Mouse (Mus musculus) MN1 (cell line): ENCODE data around the gene Shroom3.

Experiments used
- DNase-seq: peaks from one replicate; pipeline ENCODE4 v3.0.0-alpha.2; 2016; ENCODE audit warnings: low spot score

The Shroom3 gene

DNA sequence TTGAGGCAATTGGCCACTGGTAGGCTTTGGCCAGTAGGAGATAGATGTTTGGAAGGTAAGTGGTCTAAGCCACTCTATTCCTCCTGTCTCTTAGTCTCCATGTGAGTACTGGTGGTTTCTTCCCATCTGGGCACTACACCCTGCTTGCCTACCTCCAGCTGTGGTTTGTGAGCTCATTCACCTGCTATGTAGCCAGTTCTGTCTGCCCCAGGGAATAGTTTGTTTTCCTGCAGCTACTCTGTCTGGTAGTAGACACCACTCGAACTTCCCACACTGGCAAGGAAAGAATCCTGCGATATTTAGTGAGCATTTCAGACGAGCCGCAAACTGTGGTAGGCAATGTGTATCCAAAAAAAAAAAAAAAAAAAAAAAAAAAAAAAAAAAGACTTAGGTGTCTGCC is 68.3 kb downstream of the Shroom3 start:
- no peak for DNase-seq

- no peak for DNase-seq
These were observed 72.1 kb downstream of the Shroom3 start for GRCm38 (mm10) chr5:92755241-92755775.

- no peak for DNase-seq
These were observed 76.0 kb downstream of the Shroom3 start for GRCm38 (mm10) chr5:92759156-92759745.

GRCm38 (mm10) chr5:92760542-92760941 is 77.3 kb downstream of the Shroom3 start:
- DNase-seq: no peak

DNA sequence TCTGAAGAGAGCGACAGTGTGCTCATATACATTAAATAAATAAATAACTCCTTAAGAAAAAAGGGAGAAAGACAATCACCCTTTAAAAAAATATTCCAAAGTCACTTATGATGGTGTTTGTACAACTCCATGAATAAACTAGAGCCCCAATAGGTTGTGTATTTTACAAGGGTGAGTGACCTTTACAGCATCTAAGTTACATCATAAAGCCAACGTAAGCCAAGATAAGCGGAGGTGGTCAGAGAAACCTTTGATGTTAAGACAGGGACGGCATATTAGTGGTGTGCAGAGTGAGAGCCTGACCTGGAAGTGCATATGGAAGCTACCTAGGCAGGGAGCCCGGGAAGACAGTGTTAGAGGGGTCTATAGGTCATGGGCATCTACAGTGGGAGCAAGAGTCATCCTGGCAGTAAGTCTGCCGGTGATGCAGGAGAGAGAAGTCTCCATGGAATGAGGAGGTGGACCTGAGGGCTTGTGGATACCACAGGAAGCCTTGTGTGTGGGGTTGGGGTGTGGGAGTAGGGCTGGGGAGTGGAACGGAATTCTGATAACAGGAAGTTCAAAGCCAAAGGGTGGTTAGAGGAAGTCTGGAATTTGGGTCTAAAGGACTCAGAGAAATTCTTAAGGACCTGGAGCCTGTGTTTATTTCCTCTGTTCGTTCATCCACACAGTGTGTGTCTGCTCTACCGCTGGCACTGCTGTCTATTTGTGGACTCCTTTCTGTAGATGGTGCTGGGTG is 78.5 kb downstream of the Shroom3 start:
- DNase-seq: no peak

- DNase-seq: no peak
These were observed 79.2 kb downstream of the Shroom3 start for GRCm38 (mm10) chr5:92762425-92762824.

GRCm38 (mm10) chr5:92763546-92763952 is 80.3 kb downstream of the Shroom3 start:
- DNase-seq: no peak

DNA sequence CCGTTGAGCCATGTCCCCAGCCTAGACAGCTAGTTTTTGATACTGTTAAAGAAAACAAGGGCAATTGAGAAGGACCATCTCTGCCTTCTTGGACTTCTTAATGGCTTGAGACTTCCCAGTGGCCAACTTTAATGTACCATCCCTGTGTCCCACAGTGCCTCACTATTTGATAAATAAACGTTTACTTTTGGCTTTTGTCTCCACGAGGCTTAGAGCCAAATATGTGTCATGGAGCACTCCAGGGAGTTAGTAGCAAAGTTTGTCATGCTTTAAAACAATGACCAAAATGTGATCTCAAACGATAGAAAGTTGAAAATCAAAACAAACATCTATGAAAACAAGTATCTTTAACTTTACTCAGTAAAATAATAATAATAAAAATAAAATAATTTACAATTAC is 83.1 kb downstream of the Shroom3 start:
- no peak for DNase-seq

DNA sequence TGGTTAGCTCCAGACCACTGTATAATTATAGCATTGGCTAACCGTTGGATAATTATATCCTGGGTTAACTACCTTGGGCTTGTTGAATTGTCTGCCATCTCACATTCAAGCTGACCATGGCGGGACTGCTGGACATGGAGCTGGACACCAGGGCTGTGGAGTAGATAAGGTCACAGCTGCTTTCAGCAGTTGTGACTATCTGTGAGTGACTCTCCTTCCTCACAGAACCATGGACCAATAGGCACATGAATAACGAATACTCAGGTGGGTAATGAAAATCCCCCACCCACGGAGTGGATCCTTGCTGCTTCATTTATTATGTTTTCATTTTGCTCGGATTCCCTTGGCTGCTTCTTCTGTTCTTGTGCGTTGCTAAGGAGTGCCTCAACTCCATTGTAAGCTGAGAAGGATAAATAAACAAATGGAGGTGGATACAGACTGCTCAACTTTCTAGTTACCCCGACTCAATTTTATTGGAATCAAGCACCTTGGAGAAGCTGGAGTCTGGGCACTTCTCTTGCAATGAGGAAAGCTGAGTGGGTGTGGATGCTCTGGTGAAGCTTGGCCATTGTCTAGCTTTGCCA is 84.1 kb downstream of the Shroom3 start:
- no peak for DNase-seq

- no peak for DNase-seq
These were observed 84.6 kb downstream of the Shroom3 start for GRCm38 (mm10) chr5:92767857-92768291.

DNA sequence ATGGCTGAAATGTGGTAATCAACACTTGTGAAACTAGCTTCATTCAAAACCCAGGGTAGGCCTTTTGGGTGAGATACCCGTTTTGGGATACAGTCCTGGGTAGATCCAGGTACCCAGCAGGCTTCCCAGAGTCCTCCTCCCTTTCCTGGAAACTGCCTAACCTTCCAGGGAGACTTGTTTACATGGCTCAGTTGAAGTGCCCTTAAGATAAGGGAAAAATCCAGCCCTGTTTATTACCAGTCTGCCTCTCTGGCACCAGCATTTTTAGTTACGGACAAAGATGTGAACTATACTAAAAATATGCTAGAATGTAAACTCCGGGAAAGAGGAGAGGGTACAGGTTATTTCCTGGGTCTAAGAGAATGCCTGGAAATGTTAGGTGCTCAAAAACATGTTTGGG is 90.6 kb downstream of the Shroom3 start:
- DNase-seq: no peak

DNA sequence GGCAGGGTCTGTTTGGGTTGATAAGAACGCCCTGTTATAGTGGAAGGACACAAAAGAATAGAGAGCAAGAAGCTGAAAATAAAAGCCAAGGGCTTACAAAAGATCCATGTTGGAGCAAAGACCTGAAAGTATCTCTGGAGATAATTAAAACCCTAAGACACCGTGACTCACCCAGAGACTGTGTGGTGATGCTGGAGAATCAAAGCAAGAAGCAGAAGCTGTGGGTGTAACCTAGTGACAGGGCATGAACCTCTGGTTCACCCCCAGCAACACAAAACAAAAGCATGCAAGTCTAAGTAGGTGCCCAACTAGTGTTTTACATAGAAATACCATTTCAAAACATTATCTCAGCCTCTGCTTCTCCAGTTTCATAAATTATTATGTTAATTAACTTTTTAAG is 91.2 kb downstream of the Shroom3 start:
- DNase-seq: no peak

DNA sequence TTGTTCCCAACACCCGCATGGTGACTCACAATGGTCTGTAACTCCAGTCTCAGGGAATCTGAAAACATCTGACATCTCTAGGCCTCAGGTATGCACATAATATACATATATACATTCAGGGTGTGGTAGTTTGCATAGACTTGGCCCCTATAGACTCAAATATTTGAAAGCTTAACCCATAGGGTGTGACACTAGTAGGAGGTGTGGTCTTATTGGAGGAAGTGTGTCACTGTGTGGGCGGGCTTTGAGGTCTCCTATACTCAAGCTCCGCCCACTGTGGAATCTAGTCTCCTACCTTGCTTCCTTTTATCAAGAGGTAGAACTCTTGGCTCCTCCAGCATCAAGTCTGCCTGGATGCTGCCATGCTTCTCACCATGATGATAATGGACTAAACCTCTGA is 91.7 kb downstream of the Shroom3 start:
- no peak for DNase-seq

DNA sequence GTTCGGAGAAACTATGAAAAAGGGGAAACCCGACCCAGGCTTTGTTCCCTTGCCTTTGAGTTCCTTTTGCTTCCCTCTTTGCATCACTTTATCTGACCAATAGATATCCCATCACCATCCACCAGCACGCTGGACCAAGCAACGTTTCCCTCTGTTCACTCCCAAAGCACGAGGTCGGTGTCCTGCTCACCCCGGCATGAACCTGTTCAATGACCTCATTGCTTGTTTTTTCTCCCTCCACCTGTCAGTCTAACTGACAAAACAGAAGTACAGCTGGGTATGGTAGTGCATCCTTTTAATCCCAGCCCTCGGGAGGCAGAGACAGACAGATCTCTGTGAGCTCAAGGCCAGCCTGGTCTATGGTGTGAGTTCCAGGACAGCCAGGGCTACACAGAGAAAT is 95.2 kb downstream of the Shroom3 start:
- DNase-seq: no peak

- DNase-seq: no peak
These were observed 97.8 kb downstream of the Shroom3 start for GRCm38 (mm10) chr5:92781082-92781481.

DNA sequence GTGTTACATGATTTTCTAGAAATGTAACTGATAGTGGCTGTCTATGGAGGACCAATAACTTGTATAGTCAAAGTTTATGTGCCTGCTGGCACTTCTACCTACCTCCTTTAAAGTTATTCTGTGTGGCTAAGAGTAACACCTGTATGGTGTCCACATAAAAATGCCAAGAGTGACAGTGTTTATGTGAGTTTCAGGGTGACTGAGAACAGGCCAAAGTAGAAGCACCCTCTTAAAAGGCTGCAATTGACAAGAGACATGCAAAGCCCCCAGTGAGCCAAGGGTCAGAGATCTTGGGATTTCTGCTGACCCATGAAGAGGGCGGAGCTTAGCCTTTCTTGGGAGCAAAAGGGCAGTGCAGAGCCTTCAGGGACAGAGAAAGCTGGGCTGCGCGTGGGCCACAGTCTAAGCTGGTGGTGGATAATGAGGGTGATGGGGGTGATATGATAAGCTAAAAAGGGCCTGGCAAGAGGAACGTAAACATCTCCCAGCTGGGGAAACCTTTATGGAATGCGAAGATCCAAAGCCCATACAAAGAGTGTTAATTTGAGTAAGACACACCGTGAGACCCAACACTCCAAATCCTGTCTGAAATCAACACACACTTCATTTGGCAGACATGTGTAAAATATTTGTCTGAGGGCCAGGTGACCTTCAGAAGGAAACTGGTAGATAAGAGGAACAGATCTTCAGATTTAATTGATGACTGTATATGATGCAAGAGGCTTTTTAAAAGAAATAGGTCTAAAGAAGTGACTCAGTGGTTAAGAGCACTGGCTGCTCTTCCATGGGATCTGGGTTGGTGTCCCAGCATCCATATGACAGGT is 101.0 kb downstream of the Shroom3 start:
- no peak for DNase-seq

GRCm38 (mm10) chr5:92785870-92786436 is 102.7 kb downstream of the Shroom3 start:
- DNase-seq: no peak

- DNase-seq: no peak
These were observed 105.8 kb downstream of the Shroom3 start for GRCm38 (mm10) chr5:92788990-92789389.

- no peak for DNase-seq
These were observed 113.1 kb downstream of the Shroom3 start for GRCm38 (mm10) chr5:92796089-92796990.

DNA sequence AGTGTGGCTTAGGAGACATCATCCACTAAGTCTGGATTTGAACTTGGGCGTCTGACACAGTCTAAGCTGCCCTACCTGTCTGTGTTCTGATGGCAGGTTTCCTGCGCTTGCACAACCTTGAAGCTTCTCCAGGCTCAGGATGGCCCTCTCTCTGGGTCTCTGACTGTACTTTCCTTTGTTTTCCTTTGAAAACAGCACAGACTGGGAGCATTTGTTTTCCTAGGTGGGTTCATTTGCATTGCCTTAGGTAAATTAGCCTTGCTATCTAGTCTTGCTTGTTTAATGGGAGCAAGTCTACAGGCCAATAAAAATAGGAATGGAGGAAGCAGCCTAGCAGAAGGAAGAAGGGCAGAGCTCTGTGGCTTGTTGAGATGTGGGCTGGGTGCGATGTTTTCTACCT is 114.7 kb downstream of the Shroom3 start:
- no peak for DNase-seq

DNA sequence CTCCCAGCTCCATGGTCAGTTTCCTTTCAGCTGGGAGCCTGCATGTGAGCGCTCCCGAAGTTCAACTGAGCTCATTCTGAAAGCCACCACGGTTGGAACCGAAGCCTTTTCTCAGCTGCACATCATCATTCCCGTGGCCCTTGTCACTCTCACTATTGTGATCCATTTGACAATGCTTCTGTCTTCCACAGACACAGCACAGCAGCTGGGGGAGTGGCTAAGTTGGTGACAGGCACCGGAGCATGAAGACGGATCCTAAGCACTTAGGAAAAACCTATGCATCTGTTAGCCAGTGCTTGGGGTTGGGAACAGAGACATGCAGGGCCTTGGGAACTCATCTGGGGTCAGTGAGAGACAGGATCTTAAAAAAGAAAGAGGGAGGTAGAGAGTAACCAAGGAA is 121.1 kb downstream of the Shroom3 start:
- DNase-seq: no peak
